Mouse (Mus musculus) hematopoietic multipotent progenitor cell, adult 10-12 weeks (in vitro differentiated cells): ENCODE data around the gene Vmn1r42. TPM values are rescaled to one million over a fixed set of nuclear protein-coding genes. Genes with fewer than 3 reads are reported as not detected.

Experiments used
- polyA plus RNA-seq: library from polyadenylated mRNA; stranded (reverse); fragments of >175 nt; gene quantifications from 2 replicates; pipeline ENCODE4 v1.2.3, GENCODE M21; 2012; ENCODE audit warnings: low replicate concordance

Vmn1r42 gene
- polyA plus RNA-seq: not detected in 2 replicates

DNA sequence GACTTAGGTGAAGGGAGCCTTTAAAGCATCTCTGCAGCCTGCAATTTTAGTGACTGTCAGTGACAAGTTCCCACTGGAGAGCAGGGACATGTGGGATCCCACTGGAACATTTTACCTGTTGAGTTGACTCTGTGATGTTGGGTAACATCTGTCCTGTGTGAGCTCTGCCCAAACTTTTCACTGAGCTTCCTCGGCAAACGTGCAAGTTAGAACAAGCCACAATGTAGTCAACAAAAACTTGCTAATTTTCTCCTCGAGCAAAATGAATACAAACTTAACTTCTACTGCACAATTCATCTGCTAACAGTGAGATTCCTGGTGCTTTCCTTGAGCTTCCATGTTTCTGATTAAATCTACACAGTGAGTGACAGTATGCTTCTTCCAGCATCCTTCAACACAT lies at the start of gene Vmn1r42, which contains the start of gene Vmn1r43:
Gene Vmn1r42 (minus strand): TSS at position 101 of the 400 bp plus-strand sequence.
Gene Vmn1r43 (minus strand): TSS at position 101 of the 400 bp plus-strand sequence.

GRCm38 (mm10) chr6:89883360-89883759 lies 7.1 kb upstream of the Vmn1r42 start, which contains the start of gene Vmn1r44:
Vmn1r44 (plus strand) TSS chr6:89883660.

Other genes with a start within 250 kb of the Vmn1r42 start
- gene Txnrd3, start 232.4 kb downstream of the Vmn1r42 start, polyA plus RNA-seq: 2.3 and 2.5 TPM in 2 replicates
- not detected in 2 replicates for gene Vmn1r40, start 168.9 kb downstream of the Vmn1r42 start, polyA plus RNA-seq
- gene Vmn1r41, start 135.6 kb downstream of the Vmn1r42 start, polyA plus RNA-seq: not detected in 2 replicates
- not detected in 2 replicates for gene Vmn1r43, start within 50 bp of the Vmn1r42 start, polyA plus RNA-seq
- not detected in 2 replicates for gene Vmn1r44, start 7.2 kb upstream of the Vmn1r42 start, polyA plus RNA-seq
- gene Vmn1r45, start 64.2 kb upstream of the Vmn1r42 start, polyA plus RNA-seq: not detected in 2 replicates
- not detected in 2 replicates for gene Vmn1r46, start 92.9 kb upstream of the Vmn1r42 start, polyA plus RNA-seq
- gene Vmn1r47, start 139.7 kb upstream of the Vmn1r42 start, polyA plus RNA-seq: not detected in 2 replicates
- gene Vmn1r48, start 160.4 kb upstream of the Vmn1r42 start, polyA plus RNA-seq: not detected in 2 replicates
- not detected in 2 replicates for gene Vmn1r49, start 202.1 kb upstream of the Vmn1r42 start, polyA plus RNA-seq
- not detected in 2 replicates for gene Vmn1r50, start 225.0 kb upstream of the Vmn1r42 start, polyA plus RNA-seq
- gene Vmn1r51, start 246.2 kb upstream of the Vmn1r42 start, polyA plus RNA-seq: not detected in 2 replicates